Mouse (Mus musculus): ENCODE results near the gene Nrp1.

Nrp1 gene

DNA sequence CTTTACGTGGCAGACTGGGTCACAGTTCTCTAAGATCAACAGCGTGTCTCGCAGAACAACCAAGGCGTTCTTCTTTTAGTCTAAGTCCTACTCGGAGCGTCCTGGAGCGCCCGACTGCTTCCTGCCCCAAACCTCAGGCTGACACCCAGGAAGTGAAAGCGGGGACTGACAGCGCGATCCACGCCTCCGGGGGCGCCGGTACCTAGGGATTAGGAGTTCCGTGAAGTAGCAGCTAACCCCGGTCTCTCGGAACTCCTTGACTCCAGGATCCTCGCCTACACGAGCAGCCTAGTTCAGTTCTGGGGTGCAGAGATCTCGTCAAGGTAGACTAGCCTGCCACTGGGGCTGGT, at the start of gene Nrp1:
Gene Nrp1 (plus strand): TSS at position 199 of the 350 bp plus-strand sequence.
- peak in 1 of 2 experiments; percentile 52 for DNase-seq (ENCODE audit: low spot score in 2 of 2)

DNA sequence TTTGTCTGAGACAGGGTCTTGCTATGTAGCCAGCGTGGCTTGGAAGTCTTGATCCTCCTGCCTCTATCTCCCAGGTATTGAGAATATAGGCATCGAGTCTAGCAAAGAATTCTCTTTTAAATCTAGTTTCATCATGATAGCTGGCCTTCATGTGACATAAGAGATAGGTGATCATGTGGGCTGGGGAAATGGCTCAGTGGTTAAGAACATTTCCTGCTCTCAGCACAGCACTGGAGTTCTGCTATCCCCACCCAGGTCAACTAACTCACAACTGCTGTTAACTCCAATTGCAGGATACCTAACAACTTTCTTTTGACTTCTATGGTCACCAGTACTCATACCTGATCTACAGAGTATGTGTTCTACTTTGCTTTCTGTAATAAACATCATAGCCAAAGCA, 37.6 kb upstream of the Nrp1 start:
- no peak for DNase-seq (ENCODE audit: low spot score in 2 of 2)

DNA sequence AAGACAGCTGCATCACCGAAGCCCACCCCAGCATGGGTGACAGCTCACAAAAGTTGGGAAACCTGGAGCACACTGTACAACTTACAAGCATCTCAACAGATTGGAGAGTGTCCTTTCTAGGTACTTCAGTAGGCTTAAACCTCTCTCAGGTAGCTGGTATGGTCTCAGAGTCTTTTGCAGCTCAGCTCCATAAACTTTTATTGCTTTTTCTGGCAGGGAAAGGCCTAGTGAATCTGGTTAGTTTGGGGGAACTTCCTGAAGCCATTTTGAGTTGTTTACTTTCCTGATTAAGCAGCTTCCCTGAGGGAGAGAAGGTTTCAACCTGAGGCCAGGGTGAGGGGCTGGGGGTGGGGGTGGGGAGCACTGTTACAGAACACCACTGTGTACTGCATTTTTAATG, 31.1 kb upstream of the Nrp1 start:
- no peak for DNase-seq (ENCODE audit: low spot score in 2 of 2)

DNA sequence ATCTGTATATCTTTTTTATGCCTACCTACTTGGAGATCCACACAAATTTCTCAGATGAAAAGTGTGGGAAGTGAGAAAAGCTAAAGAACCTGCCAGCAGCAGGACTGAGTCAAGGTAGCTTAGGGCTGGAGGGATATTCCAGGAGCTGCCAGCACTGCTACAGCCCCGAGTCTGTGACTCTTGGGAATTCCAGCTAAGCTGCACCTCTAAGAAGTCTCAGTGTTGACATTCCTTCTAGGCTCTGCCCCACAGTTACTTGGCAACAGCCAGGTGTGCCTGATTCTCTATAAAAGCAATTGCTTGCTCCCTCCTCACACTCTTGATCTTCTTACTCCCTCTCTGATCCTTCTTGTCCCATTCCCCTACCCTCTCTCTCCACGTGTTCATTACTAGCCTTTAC, 30.5 kb upstream of the Nrp1 start:
- DNase-seq (ENCODE audit: low spot score in 2 of 2): no peak

DNA sequence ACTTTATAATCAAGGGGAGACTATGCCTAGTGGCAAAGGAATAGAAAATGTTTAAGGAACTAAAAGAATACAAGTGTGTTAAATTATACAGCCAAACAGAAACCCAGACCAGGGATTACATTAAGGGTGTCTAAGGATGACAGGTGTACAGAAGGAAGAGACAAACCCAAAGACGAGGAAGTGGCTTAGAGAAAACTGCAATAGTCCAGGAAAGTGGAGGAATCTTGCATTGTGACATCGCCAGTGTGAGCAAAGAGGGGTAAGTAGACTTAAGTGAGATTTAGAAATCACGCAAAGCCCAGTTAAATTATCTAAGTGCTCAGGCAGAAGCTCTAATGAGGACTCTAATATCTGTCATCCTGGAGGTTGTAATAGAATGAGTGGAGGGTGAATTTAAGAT, 28.9 kb upstream of the Nrp1 start:
- no peak for DNase-seq (ENCODE audit: low spot score in 2 of 2)

DNA sequence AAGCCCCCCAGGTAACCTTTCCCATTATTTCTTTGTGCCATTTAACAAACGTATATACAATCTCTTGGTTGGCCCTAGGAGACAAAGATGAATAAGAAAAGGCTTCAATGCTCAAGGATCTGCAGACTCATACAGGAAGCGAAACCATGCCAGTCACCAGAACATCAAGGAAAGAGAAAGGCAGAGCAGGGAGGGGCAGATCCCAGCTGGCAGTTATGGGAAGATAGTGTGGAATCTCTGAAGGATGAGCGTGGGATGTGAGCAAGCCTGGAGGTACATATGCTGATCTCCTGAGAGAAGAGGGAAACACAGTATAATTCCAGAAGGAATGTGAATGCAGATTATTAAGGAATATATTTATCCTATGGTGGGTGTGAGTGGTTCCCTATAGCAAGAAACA, 22.4 kb upstream of the Nrp1 start:
- peak; percentile 22 to 23 for DNase-seq (ENCODE audit: low spot score in 2 of 2)

DNA sequence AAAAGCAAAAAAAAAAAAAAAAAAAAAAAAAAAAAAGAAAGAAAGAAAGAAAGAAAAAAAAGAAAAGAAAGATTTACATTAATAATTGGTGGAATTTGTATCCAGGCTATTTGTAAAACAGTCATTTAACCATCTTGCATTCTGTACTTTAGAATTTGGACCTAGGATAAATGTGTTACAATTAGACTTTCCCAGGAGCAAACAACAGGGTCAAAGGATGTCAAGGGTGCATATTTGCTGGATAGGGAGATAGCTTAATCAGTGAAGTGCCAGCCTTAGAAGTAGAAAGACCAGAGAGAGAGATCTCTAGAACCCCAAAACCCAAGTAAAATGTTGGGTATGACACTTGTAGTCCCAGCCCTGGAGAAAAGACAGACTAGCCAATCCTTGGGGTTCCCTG, 19.5 kb upstream of the Nrp1 start:
- DNase-seq (ENCODE audit: low spot score in 2 of 2): no peak

DNA sequence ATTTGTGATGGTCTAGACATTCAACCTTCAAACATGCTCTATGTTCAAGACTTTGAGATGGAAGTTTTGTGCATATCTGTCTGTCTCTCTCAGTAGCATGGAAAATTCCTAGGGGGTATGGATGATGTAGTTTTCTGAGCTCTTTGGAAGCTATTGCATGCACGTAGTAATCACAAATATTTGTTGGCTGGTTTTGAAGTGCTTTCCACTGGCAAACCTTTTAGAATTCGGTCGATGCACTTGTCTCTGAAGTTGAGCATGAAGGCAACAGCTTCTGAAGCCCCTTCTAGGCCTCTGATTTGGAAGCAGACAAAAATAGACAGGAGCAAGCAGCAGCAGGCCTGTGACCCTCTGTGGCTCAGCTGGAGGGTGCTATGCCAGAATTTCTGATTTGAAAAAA, 18.9 kb upstream of the Nrp1 start:
- no peak for DNase-seq (ENCODE audit: low spot score in 2 of 2)

DNA sequence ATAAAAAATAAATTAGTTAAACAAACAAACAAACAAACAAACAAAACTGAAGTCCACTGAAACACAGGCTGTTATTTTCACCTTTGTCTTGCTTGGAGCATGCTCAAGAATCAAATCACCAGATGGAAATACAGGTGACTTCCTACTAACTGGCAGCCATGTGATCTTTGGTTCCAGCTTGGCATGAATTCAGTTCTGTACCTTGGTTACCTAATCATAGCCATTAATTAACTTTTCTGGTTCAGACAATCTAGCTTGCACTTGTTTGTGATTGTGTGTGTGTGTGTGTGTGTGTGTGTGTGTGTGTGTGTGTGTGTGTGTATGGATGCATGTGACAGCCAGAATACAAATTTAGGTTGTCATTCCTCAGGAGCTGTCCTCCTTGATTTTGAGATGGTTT, 8.0 kb upstream of the Nrp1 start:
- DNase-seq (ENCODE audit: low spot score in 2 of 2): no peak

DNA sequence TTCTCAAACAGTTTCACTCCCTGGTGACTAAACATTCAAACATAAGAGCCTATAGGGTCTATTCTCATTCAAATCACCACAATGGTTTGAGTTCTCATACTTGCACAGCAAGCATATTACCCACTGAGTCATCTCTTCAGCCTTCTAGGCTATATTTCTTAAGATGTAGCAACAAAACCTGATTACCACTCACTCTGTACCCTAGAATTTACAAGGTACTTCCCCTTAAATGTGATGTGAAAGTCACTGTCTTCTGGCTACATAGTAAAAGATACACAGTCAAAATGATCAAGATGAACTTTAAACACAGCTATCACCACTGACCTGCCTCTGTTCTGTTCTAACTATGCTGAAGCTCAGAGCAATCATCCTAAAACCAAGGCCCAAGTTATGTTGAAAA, 7.2 kb upstream of the Nrp1 start:
- no peak for DNase-seq (ENCODE audit: low spot score in 2 of 2)

DNA sequence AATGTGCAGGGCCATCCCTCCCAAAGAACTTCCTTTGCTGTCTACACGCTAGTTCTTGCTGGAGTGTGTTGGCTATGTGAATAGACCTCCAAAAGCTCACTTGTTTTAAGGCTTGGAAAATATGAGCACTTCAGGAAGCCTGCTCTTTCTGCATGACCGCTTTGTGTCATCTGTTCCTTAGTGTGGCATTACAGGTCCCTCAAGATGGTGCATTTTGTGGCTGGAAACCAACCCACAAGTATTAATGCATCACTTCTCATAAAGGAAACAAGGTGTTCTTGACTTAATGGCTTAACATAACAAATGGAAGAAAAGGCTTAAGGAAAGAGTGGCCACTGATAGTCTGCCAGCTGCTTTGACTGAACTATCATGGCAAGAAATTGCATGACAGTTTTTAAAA, 5.6 kb upstream of the Nrp1 start:
- DNase-seq (ENCODE audit: low spot score in 2 of 2): no peak

DNA sequence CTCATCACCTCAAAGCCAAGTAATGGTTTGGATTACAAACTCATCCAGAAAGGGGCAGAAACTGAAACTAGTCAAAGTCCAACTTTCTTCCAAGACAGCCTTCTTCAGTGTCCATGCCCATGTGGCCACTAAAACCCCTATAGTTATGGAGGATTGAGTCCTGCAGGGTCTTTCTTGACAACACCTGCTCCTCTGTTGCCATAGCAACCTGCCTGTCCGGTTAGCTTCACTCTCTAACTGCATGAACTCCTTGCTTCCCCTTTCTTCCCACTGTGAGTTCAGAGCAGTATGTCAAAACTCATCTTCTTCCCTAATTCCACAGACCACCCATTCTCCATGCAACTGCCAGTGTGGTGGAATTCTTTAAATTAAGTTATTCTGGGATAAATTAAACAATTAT, 4.4 kb upstream of the Nrp1 start:
- no peak for DNase-seq (ENCODE audit: low spot score in 2 of 2)

DNA sequence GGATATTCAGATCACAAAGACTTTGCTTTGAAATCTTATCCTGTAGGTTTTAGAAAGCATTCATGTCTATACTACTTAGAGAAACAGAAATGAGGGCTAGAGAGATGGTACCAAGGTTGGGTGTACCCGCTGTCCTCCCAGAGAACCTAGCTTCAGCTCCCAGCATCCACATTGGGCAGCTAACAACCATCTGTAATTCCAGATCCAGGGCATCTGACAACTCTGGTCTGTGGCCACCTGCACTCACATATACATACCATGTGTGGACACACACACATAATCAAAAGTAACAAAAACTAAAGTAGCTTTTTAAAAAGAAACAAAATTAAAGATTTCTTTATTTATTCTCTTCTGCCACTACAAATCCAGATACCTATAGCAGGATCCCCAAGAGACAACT, 3.3 kb upstream of the Nrp1 start:
- DNase-seq (ENCODE audit: low spot score in 2 of 2): no peak

DNA sequence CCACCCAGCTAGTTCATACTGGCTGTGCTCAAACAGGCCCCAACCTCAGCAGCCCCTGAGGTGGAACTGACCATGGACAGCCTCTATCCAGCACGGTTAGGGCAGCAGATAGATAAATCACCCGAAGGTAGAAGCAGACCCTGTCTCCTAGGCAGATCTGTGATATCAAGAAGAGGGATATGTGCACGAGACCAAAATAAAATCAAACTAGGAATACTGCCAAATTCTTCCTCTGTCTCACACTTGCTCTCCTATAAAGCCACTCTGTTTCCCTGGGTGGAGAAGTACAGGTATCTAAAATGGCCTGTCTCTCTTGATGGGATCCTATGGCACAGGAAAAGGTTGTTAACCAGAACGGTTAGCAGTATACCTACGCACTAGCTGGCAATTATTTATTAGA, 2.2 kb upstream of the Nrp1 start:
- DNase-seq (ENCODE audit: low spot score in 2 of 2): no peak

DNA sequence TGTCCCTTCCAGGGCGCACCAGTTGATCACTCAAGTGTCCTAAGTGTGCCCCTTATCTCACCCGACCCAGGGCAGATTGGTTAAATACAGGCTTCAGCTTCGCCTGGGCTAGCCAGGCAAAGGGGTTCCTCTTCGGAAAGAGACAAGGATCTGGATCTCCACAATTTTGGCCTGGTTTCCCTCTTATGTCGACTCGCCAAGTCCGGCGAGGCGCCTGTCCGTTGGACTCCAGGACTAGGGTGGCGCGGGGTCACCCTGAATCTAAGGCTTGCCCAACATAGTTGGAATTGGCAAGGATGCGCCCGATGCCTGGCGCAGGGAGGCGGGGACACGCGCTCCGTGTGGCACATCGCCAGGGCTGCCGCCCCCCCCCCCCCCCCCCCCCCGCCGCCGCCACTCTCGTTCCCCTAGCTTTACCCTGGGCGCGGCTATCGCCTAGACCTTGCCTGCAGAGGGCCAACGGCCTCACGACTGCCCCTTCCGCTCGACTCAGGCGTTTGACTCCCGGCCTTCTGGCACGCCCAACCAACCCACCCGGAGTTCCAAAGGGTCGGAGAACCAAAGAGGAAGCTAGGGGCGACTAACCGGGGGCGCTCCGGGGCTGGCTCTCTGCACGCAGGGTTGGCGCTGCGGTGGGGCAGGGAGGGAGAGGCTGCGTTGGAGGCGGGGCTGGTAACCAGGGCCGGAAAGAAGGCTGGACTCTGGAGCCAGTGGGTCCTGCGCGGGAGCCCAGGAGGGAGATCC, 1.4 kb upstream of the Nrp1 start:
- peak in 1 of 2 experiments; percentile 67 for DNase-seq (ENCODE audit: low spot score in 2 of 2)

DNA sequence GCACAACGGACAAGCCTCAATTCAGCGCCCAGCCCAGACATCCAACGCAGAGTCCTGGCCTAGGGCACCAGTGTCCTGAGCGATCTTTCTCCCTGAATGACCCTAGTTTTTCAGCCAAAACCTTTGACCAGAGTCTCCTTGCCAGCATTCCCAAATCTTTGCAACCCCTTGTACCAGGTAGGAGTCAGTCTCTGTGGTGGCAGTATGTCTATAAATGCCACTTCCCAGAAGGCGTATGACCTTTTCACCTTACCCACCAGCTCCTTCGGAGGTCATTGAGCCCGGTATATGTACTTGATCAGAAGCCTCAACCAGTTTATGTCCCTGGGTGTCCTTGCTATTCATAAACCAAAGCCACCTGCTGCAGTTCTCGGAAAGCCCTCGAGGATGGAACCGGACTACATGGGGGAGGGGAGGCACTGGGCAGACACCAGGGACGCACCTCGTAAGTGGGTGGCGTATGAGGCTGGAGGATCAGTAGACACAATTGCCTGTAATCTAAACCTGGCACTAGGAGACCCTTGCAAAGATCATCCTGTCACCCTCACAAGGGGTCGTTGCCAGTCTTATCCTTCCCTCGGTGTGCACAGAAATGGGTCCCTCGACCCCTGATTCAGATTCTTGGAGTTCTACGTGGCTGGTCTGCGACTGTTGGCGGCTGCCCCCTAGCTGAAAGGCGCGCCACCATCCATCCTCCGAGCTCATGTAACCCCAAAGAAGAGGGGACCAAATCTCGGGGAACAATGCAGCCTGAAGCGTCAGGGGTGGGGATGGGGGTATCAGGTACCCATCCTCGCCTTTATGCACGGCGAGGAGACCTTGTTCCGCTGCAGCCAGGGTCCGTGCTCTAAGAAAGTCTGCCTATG, 631 bp upstream of the Nrp1 start:
- DNase-seq (ENCODE audit: low spot score in 2 of 2): peak in 1 of 2 experiments; percentile 75

DNA sequence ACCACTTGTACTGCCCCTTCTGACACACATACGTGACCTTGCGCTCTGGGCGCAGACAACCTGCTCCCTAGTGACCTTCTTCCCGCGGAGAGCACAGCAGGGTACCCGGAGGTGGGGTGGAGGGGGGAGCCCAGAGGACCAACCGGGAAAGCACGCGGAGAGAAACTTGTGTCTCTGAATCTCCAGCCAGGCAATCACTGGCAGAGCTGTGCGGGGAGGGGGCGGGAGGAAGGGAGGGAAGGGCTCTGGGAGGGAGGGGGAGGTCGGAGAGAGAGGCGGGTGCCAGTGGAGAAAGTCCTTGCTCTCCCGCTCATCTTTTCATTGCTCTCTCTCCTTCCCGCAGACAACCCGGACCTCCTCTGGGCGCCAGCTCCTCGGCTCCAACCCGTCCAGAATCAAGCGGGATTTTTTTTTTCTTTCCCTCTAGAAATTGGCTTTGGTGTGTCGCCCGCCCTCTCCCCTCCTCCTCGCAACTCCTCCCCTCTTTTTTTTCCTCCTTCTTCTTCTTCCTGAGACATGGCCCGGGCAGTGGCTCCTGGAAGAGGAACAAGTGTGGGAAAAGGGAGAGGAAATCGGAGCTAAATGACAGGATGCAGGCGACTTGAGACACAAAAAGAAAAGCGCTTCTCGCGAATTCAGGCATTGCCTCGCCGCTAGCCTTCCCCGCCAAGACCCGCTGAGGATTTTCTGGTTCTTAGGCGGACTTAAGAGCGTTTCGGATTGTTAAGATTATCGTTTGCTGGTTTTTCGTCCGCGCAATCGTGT, 534 bp downstream of the Nrp1 start:
- peak in 1 of 2 experiments; percentile 54 for DNase-seq (ENCODE audit: low spot score in 2 of 2)

DNA sequence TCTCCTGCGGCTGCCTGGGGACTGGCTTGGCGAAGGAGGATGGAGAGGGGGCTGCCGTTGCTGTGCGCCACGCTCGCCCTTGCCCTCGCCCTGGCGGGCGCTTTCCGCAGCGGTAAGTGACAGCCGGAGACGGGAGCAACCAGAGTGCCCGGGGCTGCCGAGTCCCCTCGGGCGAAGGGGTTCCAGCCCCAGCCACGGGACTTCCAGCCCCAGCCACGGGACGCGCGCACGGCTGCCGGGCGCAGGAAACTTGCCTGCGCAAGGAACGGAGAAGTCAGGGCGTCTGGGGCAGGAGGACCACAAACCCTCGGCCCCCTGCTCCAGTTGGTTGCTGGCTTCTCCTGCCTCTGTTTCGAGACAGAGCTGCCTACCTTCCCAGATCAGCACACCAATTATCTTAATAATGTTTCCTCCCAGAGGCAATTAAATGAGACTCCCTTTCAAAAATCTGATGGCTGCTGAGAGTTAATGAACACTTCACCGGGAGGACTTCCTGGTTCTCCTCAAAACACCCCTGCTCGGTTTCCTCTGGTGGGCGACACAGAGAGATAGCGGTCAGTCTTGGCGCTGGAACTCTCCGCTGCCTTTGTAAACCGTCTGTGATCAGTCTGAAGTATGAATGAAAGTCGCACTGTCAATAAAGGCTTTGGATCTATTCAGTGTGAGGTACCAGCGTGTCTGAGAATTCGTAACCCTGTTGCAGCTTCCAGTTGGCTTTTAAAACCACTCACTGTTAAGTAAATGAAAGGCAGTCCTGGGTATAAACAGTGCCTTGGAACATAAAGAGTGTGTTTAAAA, 1.3 kb downstream of the Nrp1 start:
- DNase-seq (ENCODE audit: low spot score in 2 of 2): peak in 1 of 2 experiments; percentile 20

DNA sequence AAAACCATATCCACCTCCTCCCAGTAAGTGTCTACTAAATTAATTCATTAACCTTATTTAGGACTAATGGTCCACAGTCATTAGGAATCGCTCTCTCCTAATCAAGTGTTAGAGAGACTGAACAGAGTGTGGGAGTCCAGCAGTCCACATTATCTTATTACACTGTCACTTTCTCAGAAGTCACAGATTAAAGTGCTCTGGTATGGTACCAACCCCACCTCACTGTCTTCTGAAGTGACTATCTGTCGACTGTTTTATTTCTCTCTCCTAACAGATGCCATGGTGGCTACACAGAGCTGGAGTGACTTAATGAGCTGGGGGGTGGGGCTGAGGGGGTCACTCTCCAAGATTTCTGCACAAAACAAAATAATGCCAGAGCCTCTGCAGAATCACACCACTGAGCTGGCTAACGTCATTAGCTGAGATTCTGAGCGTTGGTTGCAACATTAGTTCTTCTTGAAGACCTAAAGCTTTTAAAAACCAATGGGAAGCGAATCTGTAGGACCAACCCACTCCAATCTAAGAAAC, 3.0 kb downstream of the Nrp1 start:
- no peak for DNase-seq (ENCODE audit: low spot score in 2 of 2)

DNA sequence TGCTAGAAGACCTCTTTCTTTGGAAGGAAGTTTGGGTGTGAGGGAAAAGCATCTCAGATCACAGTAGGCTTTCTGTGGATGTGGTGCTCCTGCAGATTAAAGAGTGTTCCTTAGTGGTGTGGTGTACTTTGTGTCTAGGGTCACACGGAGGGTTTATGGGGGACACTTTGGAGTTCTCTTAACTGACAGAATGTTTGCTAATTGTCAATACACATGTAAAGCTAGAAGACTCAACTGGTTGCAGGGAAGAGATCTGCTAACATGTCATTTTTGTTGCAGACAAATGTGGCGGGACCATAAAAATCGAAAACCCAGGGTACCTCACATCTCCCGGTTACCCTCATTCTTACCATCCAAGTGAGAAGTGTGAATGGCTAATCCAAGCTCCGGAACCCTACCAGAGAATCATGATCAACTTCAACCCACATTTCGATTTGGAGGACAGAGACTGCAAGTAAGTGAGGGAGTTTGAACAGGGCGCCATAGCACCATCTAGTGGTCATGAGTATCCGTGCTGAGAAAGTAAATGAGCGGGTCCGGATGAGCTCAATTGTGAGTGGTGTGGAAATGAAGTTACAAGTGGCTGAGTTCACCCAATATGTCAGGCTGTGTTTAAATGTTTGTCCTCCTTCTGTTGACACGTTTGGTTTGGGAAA, 4.7 kb downstream of the Nrp1 start:
- peak in 1 of 2 experiments; percentile 92 for DNase-seq (ENCODE audit: low spot score in 2 of 2)

DNA sequence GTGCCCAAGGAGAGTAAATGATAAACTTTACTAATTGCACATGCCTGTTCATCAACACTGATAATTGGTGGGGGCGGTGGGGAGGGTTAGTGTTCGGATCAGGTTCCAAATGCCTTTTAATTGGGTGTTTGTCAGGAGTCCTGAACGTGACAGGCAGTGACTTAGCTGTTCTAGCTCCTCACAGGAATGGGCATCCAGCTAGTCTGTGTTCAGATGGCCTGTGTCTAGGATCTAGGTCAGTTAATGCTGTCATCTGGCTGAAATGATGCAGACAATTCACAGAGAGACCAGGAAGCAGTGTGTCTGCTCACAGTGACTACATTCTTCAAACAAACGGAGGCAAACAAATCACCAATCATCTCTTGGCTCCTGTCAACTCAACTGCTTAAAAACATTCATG, 12.1 kb downstream of the Nrp1 start:
- no peak for DNase-seq (ENCODE audit: low spot score in 2 of 2)

Measured in left cerebral cortex, adult 9 months (tissue).